In the genomic region with DNA sequence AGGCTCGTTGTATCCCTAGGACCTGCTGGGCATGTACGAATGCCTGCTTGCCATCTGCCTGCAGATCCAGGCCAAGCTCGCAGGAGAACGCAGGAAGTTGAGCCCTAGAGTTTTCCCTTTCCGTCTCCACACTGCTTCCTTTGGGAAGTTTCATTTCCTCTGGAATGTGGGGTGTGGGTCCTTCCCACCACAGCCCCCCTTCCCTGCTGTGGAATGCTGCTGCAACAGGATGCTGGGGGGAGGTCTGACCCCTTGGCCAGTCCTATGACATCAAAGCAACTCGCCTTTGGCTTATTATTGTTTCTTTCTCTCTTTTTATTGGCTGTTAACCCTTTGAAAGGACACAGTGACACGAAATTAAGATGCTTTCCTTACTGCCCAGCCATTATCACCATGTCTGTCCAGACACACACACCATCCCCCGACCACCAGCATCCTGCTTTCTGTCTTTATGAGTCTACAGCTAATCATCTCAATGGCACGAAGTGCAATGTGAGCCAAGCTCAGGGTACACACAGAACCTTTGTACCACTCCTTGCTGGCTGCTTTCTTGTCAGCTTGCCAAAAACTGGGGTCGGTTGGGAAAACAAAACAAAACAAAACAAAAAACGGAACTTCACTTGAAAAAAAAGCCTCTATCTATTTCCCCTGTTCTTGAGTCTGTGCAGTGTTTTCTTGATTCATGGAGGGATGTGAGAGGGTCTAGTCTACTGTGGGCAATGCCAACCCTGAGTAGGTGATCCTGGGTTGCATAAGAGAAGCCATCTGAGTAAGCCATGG, we compare ENCODE assay signal across 10 mouse cellular contexts.
A peak's percentile ranks its signal among the peaks of the same experiment; 100 is the strongest.
DNase-seq lines count a peak whose midpoint lies in the region; ATAC-seq lines count a peak whose summit lies in the region.
"Had no signal": no experiment of that assay in that cellular context is flagged by ENCODE, and none has a peak within 500 bp of the region (broad histone marks: within the 10 kb centered on the region; RNA-seq: fewer than 3 reads in every experiment).

No protein-coding gene starts in this region.

- no peaks in the 10 kb centered on the region for H3K36me3 ChIP-seq in heart, embryonic 15.5 days

- H3K4me1 ChIP-seq in heart, embryonic 15.5 days (replicated peaks): peaks cover 30% of the 10 kb centered on the region

- H3K9me3 ChIP-seq in heart, embryonic 15.5 days (replicated peaks): no peaks in the 10 kb centered on the region

- no peak overlapping the region; the same call in 1 of the 2 replicates for H3K4me2 ChIP-seq in heart, embryonic 15.5 days

- no peak overlapping the region for H3K4me3 ChIP-seq in heart, embryonic 15.5 days

- H3K27me3 ChIP-seq in heart, embryonic 15.5 days: no peaks in the 10 kb centered on the region

- peak; percentile 63 for ATAC-seq in heart, embryonic 15.5 days (replicated peaks; ENCODE audit: insufficient number of reproducible peaks, insufficient read depth, low FRiP score, low read depth)

- DNase-seq in 3T3-L1 (ENCODE audit: low read depth, low spot score): peak; percentile 30
- DNase-seq in R1 (ENCODE audit: low read depth, low spot score): peak; percentile 83
- DNase-seq in kidney, postnatal 25 days: peak; percentile 49 to 70
- DNase-seq in right cerebral cortex, adult 18-20 months: no peak
- no peak for DNase-seq in left cerebral cortex, adult 8-10 months (ENCODE audit: low spot score in 2 of 2)
- DNase-seq in spleen, postnatal 10 days (ENCODE audit: low spot score in 2 of 2): no peak
- DNase-seq in frontal cortex, postnatal 10 days (ENCODE audit: low spot score in 2 of 2): no peak
- DNase-seq: thymus, postnatal 36 days had no signal

- H3K9ac ChIP-seq in heart, embryonic 15.5 days: no peak overlapping the region

- peak overlapping the region; percentile 69 for H3K27ac ChIP-seq in heart, embryonic 15.5 days
- H3K27ac ChIP-seq: macrophage had no signal

- WGBS in heart, embryonic 15.5 days: 42% methylated on average over 11 of the region's 11 CpGs

Comparison
In these comparisons a context has a peak if more than half of its experiments do, and no peak if none do; other contexts are left out.
1. DNase-seq: peak in 3T3-L1 (single experiment), R1 (single experiment) and kidney, postnatal 25 days (2 of 2); none in right cerebral cortex, adult 18-20 months (single experiment), left cerebral cortex, adult 8-10 months (0 of 2), spleen, postnatal 10 days (0 of 2) and frontal cortex, postnatal 10 days (0 of 2).